Mouse (Mus musculus): ENCODE measurements around the gene Gm10563.
"Not testable (repeated sequence)": the region's sequence is repeated elsewhere in the genome, so short reads cannot be mapped to it uniquely, and the experiment has no call there.

Gene Gm10563

GRCm38 (mm10) chr4:155645308-155645707 lies at the start of gene Gm10563:
Gene Gm10563 (minus strand): TSS chr4:155645408.
- DNase-seq, result not testable (repeated sequence)

DNA sequence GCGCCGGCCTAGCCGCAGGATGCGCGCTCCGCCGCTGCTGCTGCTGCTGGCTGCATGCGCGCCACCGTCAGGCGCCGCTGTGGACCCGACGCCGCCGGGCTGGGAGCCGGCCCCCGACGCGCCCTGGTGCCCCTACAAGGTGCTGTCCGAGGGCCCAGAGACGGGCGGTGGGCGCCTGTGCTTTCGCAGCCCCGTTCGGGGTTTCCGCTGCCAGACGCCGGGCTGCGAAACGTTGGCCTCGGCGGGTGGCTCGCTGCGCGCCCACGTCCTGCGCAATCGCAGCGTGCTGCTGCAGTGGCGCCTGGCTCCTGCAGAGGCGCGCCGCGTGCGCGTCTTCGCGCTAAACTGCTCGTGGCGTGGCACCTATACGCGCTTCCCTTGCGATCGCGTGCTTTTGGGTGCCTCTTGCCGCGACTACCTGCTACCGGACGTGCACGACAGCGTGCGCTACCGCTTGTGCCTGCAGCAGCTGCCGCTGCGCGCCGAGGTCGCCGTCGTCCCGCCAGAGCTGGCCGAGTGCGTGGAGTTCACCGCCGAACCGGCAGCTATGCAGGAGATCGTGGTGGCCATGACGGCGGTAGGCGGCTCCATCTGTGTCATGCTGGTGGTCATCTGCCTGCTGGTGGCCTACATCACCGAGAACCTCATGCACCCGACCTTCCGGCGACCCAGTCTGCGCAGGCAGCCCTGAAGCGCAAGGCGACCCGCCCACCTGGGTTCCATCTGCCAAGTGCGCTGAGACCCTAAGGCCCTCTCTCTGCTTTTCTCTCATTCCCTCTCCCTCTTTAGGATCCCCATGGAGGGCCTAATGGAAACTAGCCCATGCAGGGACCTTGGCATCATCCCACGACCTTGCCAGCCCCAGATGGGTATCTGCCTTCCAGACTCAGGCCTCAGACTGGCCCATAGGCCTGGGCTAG lies 49.5 kb upstream of the Gm10563 start:
- DNase-seq, result peak; percentile 81

DNA sequence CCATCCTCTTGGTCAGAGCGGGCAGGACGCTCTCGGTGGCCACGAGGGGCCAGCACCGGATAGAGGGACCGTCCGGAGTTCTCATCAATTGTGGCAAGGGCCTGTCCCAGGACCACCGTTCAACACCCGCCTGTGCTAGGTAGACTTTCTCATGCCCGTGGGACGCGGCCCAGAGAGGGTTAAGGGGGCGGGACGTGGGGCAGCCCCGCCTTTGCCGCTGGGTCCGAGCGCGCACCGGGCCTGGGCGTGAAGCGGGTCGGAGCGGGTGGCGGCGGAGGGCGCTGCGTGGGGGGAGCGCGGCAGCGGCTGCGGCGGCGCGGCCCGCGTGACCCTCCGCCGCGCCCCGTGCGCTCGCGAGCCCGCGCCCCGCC lies 48.9 kb upstream of the Gm10563 start, which contains the start of gene Fndc10:
Gene Fndc10 (plus strand): TSS at position 232 of the 371 bp plus-strand sequence.
- DNase-seq, result peak; percentile 74

DNA sequence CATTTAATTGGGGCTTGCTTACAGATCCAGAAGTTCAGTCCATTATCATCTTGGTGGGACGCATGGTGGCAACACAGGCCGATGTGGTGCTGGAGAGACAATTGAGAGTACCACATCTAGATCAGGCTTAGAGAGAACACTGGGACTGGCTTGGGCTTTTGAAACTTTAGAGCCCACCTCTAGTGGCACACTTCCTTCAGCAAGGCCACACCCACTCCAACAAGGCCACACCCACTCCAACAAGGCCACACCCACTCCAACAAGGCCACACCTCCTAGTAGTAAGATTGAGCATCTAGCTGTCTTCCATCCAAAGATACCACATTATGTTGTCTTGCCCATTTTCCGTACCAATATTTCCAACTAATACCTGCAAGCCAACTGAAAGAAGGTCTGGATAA lies 47.2 kb upstream of the Gm10563 start:
- DNase-seq, result no peak

- DNase-seq, result peak; percentile 84
Measured at GRCm38 (mm10) chr4:155690571-155691375, 45.6 kb upstream of the Gm10563 start.

DNA sequence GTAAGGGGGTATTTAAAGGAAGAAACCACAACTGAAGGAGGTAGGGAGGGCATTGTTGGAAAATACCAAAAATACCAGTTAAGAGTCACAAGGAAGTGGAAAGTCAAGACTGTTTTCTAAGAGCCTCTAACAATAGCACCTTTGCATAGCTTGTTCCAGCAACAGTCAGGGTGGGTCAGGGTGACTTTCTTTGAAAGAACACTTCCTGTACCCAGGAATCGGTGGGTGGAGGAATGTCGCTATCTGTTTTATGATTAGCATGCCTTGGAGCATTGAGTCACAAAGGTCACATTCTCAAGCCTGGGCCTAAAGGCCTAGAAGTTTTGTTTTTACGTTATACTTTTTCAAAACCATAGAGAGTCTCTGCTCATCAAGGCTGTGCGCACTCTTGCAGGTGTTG lies 42.6 kb upstream of the Gm10563 start:
- DNase-seq, result not testable (repeated sequence)

- not testable (repeated sequence) for DNase-seq
Measured at GRCm38 (mm10) chr4:155683670-155684277, 38.6 kb upstream of the Gm10563 start.

- peak; percentile 44 for DNase-seq
Measured at GRCm38 (mm10) chr4:155675991-155676390, 30.8 kb upstream of the Gm10563 start.

DNA sequence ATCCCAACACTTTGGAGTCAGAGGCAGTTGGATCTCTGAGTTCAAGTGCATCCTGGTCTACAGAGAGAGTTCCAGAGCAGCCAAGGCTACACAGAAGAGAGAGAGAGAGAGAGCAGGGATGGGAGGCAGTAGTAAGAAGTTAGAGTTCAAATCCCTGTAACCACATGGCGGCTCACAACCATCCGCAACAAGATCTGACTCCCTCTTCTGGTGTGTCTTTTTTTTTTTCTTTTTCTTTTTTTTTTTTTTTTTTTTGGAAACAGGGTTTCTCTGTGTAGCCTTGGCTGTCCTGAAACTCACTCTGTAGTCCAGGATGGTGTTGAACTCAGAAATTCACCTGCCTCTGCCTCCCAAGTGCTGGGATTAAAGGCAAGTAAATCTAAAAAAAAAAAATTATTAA lies 26.9 kb upstream of the Gm10563 start:
- no peak for DNase-seq

DNA sequence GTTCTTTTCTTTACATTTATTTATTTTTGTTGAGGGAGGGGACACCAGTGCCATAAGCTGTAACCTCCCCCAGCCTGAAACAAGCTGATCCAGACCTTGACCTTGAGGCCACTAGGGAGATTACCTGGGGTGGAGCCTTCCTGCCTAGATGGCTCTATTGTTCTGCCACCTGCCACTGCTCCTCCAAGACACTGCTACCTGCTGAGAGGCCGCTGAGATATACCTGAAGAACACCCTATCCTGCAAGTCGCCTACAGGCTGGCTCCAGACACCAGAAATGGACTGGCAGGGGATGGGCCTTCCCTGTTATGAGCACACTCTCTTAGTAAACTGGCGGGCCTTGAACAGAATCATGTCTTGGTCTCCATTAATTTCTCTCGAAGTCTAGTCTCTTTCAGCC lies 25.0 kb upstream of the Gm10563 start:
- not testable (repeated sequence) for DNase-seq

- DNase-seq, result no peak
Measured at GRCm38 (mm10) chr4:155669598-155670075, 24.4 kb upstream of the Gm10563 start.

DNA sequence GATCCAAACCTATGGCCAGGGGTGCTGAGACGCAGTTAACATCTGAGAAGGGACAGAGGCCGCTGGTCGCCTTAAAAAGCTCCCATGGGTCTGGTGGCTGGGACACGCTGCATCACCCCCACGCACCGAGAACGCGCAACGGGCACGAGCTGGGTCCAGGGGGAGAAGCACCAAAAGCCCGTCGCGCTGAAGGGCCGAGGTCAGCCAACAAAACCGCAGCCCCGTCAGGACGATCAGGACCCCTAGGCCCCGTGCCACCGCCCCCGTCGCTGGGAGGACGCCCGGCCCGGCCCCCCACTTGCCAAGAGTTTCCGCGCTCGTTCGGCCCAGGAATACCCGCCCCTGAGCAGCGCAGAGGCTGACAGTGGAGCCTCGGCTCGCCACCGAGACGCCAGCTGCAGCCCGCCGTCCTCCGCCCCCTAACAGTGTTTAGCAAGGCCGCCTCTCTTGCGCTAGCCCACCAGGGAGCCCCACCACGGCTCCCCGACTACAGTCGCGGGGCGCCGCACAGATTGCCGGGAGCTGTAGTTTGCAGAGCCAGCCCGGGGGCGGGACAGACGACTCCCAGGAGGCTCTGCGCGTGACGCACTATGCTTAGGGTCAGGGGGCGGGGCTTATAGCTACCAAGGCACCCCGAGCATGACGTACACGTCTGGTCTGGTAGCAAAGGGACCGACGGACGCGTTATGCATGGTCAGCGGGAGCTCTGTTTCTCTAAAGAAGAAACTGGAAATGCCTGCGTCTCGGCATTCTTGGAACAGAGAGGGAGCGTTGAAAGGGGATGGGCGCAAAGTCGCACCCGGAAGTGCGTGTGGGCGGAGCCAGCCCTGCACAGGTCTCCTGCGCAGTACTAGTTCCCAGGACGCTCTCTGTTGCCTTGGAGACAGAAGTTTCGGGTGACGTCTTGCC lies 23.7 kb upstream of the Gm10563 start, which contains the start of gene Mib2:
Gene Mib2 (minus strand): TSS at position 510 of the 909 bp plus-strand sequence.
- peak; percentile 99 for DNase-seq

GRCm38 (mm10) chr4:155666903-155667302 lies 21.7 kb upstream of the Gm10563 start:
- DNase-seq, result no peak

- no peak for DNase-seq
Measured at GRCm38 (mm10) chr4:155660641-155661040, 15.4 kb upstream of the Gm10563 start.

- no peak for DNase-seq
Measured at GRCm38 (mm10) chr4:155658961-155659360, 13.8 kb upstream of the Gm10563 start.

DNA sequence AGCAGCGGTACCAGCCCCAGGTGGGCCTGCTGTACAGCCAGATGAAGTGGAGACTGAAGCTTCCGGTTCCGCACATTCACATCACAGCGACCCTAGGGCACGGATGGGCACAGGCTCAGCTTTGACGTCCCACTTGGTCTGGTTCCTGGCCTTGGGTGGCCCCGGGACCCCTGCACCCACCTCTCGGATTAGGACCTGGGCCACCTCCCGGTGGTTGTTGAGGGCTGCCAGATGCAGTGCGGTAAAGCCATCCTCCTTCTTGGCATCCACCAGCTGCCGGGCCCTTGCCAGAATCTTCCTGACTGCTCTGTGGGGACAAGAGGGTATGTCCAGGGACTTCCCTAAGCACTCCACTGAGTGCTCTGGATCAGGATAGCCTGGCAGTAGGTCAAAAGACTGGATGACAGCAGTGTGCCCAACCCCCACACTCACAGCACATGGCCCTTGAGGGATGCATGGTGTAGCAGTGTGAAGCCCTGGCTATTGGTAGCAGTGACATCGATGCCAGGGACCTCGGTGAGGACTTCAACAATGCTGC lies 11.1 kb upstream of the Gm10563 start:
- no peak for DNase-seq

- DNase-seq, result no peak
Measured at GRCm38 (mm10) chr4:155654456-155655298, 9.5 kb upstream of the Gm10563 start.

DNA sequence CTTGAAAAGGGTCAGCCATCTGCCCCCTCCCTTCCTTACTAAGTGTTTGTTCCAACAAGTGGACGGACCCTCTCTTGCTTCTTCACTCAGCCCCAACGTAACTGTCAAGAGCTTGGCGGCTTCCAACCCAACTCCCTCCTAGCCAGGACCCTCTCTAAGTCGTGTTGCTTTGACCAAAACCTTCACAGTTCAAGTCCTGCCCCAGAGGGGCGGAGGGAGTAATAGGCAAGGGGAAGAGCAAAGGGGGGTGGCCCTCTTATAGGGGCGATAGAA lies 8.9 kb upstream of the Gm10563 start:
- no peak for DNase-seq

GRCm38 (mm10) chr4:155653451-155654182 lies 8.4 kb upstream of the Gm10563 start:
- DNase-seq, result no peak

DNA sequence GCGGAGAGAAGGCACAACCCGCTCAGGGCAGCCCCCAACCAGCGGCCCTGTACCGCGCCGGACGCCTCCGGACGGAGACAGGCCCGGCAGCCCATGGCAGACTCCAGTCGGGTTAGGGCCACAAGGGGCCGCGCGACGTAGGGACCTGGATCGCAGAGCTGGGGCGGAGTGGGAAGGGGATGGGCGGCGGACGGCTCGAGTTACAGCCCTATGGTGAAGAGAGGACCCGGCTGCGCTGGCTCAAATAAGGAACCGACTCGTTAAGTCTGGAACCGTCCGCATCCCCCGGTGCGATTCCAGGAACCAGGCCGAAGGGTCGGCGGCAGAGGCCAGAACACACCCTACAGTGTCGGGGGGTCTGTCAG lies 7.9 kb upstream of the Gm10563 start, which contains the start of gene Mmp23:
Gene Mmp23 (minus strand): TSS at position 299 of the 365 bp plus-strand sequence.
- DNase-seq, result no peak
